In the genomic region with DNA sequence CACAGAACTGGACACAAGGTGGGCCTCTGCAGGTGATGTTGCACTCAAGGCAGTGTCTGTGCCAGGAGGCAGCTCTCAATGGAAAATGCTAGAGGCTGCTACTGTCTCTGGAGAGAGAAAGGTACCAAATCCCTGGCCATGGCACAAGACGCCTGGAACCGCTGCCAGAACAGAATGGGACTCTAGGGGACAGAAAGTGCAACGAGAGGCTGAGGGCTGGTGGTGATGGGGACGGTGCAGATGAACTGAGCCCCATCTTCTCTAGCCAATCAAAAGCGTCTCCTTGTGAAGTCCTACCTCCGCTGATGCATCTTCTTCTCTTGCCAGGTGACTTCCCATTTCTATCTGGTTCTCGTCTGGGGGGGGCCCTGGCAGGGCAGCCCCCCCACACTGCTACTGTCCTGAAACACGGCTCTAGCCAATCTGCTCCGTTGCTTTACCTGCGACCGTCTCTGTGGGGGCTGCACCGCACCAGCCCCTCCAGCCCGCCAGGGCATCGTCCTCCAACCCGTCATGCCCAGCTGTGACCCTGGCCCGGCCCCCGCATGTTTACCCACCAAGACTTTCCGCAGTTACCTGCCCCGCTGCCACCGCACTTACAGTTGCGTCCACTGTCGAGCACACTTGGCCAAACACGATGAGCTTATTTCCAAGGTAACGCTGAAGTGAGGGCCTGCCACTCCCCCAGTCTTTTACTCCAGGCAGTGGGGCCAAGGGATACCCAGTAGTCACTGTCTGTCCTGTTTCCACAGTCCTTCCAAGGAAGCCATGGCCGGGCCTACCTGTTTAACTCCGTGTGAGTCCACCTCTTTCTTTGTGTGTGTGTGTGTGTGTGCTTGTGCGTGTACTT, we compare ENCODE assay signal across 8 mouse cellular contexts. TPM values are rescaled to one million over a fixed set of nuclear protein-coding genes. Genes with fewer than 3 reads are reported as not detected.
DNase-seq lines count a peak whose midpoint lies in the region; ATAC-seq and TF ChIP-seq lines count a peak whose summit lies in the region.

No protein-coding gene starts in this region.

- H3K4me3 ChIP-seq in heart, embryonic 13.5 days: peak overlapping the region; percentile 58
- H3K4me3 ChIP-seq in bone marrow, adult 2 months (replicated peaks; ENCODE audit: control insufficient read depth, low read depth, low read length): peak overlapping the region; percentile 57
- peak overlapping the region; percentile 69 for H3K4me3 ChIP-seq in forebrain, embryonic 10.5 days
- peak overlapping the region; percentile 76 for H3K4me3 ChIP-seq in liver, embryonic 13.5 days (replicated peaks)

- H3K27ac ChIP-seq in heart, embryonic 13.5 days (replicated peaks): peak overlapping the region; percentile 72
- H3K27ac ChIP-seq in bone marrow, adult 2 months (ENCODE audit: control insufficient read depth, insufficient read depth, low read depth, low read length, poor library complexity): peak overlapping the region; percentile 75
- peak overlapping the region; percentile 99 for H3K27ac ChIP-seq in forebrain, embryonic 10.5 days
- H3K27ac ChIP-seq in liver, embryonic 13.5 days: peak overlapping the region; percentile 100

- DNase-seq in heart, adult 18-20 months: no peak
- peak; percentile 49 for DNase-seq in forebrain, embryonic 10.5 days (ENCODE audit: extremely low spot score, low spot score)
- DNase-seq in liver, embryonic 13.5 days: no peak
- peak; percentile 23 for DNase-seq in yolk sac, embryonic 10.5 days (ENCODE audit: low spot score)
- no peak for DNase-seq in layer of hippocampus, postnatal 14 days (ENCODE audit: low spot score in 2 of 2)
- DNase-seq in urinary bladder, postnatal 4 days (ENCODE audit: low spot score in 2 of 2): no peak

- H3K4me1 ChIP-seq in heart, embryonic 13.5 days: peaks cover 86% of the 10 kb centered on the region
- peaks cover 2% of the 10 kb centered on the region; the same call in 1 of the 2 replicates for H3K4me1 ChIP-seq in bone marrow, adult 2 months (ENCODE audit: control insufficient read depth, insufficient read depth, low read length)
- H3K4me1 ChIP-seq in forebrain, embryonic 10.5 days: peaks cover 86% of the 10 kb centered on the region
- H3K4me1 ChIP-seq in liver, embryonic 13.5 days (replicated peaks): peaks cover 98% of the 10 kb centered on the region

- peak overlapping the region; percentile 73 for H3K9ac ChIP-seq in heart, embryonic 13.5 days
- peak overlapping the region; percentile 90 for H3K9ac ChIP-seq in liver, embryonic 13.5 days

- WGBS in heart, embryonic 13.5 days: 8% methylated on average over 27 of the region's 27 CpGs
- 16% methylated on average over 27 of the region's 27 CpGs for WGBS in bone marrow, adult 2 months
- 7% methylated on average over 27 of the region's 27 CpGs for WGBS in forebrain, embryonic 10.5 days
- 13% methylated on average over 27 of the region's 27 CpGs for WGBS in liver, embryonic 13.5 days (ENCODE audit: insufficient replicate concordance)

- H3K4me2 ChIP-seq in heart, embryonic 13.5 days: peak overlapping the region; percentile 68
- peak overlapping the region; percentile 86 for H3K4me2 ChIP-seq in liver, embryonic 13.5 days

- no peak for TF ChIP-seq CTCF in bone marrow, adult 2 months (IDR thresholded peaks at IDR 0.05; ENCODE audit: control insufficient read depth, insufficient read depth, low read length)

- ATAC-seq in heart, embryonic 13.5 days (ENCODE audit: extremely low read depth, insufficient number of reproducible peaks, low FRiP score, low TSS enrichment): no peak
- no peak for ATAC-seq in liver, embryonic 13.5 days (ENCODE audit: low read depth)

- H3K36me3 ChIP-seq in heart, embryonic 13.5 days: peaks cover 16% of the 10 kb centered on the region
- peaks cover 18% of the 10 kb centered on the region for H3K36me3 ChIP-seq in forebrain, embryonic 10.5 days (replicated peaks)
- peaks cover 56% of the 10 kb centered on the region for H3K36me3 ChIP-seq in liver, embryonic 13.5 days

- no peak for TF ChIP-seq POLR2A in bone marrow, adult 2 months (IDR thresholded peaks at IDR 0.05; ENCODE audit: borderline replicate concordance, control insufficient read depth, low read depth, low read length)

- peaks cover 11% of the 10 kb centered on the region for H3K27me3 ChIP-seq in heart, embryonic 13.5 days (replicated peaks)
- H3K27me3 ChIP-seq in forebrain, embryonic 10.5 days (ENCODE audit: poor library complexity, severe bottlenecking): no peaks in the 10 kb centered on the region
- peaks cover 17% of the 10 kb centered on the region for H3K27me3 ChIP-seq in liver, embryonic 13.5 days

- H3K9me3 ChIP-seq in heart, embryonic 13.5 days: no peaks in the 10 kb centered on the region
- H3K9me3 ChIP-seq in forebrain, embryonic 10.5 days: no peaks in the 10 kb centered on the region
- H3K9me3 ChIP-seq in liver, embryonic 13.5 days (replicated peaks): no peaks in the 10 kb centered on the region

RNA-seq across cellular contexts. Expression of a gene that starts 2.7 kb away (rescaled TPM):
- 7.3 and 8.4 TPM in 2 replicates for polyA plus RNA-seq in heart, embryonic 13.5 days (2015; fragmentation: Nextera tagmentation; extraction: Ambion mirVana)
- total RNA-seq in heart, adult 18-20 months (2021): under 1 TPM; 0.20 to 0.23 TPM
- 172 and 242 TPM in 2 replicates for polyA plus RNA-seq in bone marrow, adult 2 months (2011; ENCODE audit: insufficient read depth, insufficient read length, low replicate concordance, missing spikeins)
- polyA plus RNA-seq in forebrain, embryonic 10.5 days (2016; fragmentation: Nextera tagmentation; extraction: Ambion mirVana): 6.4 and 8.2 TPM in 2 replicates
- 57.8 and 64.2 TPM in 2 replicates for polyA plus RNA-seq in liver, embryonic 13.5 days (2015; fragmentation: Nextera tagmentation; extraction: Ambion mirVana)
- total RNA-seq in layer of hippocampus, postnatal 14 days (2021): 10 to 100 TPM; 33.1 to 39.8 TPM

RNA-seq across cellular contexts. Expression of a gene that starts 6.9 kb away (rescaled TPM):
- 5.7 and 6.5 TPM in 2 replicates for polyA plus RNA-seq in heart, embryonic 13.5 days (2015; fragmentation: Nextera tagmentation; extraction: Ambion mirVana)
- total RNA-seq in heart, adult 18-20 months (2021): 1 to 10 TPM in 1 of 2 experiments, under 1 TPM in 1; 0.98 to 1.7 TPM
- polyA plus RNA-seq in bone marrow, adult 2 months (2011; ENCODE audit: insufficient read depth, insufficient read length, low replicate concordance, missing spikeins): not detected in 2 replicates
- polyA plus RNA-seq in forebrain, embryonic 10.5 days (2016; fragmentation: Nextera tagmentation; extraction: Ambion mirVana): 8.5 and 8.8 TPM in 2 replicates
- 1.5 and 2.2 TPM in 2 replicates for polyA plus RNA-seq in liver, embryonic 13.5 days (2015; fragmentation: Nextera tagmentation; extraction: Ambion mirVana)
- total RNA-seq in layer of hippocampus, postnatal 14 days (2021): 1 to 10 TPM; 2.6 to 3.7 TPM

RNA-seq across cellular contexts. Expression of a gene that starts 9.4 kb away (rescaled TPM):
- polyA plus RNA-seq in heart, embryonic 13.5 days (2015; fragmentation: Nextera tagmentation; extraction: Ambion mirVana): 16.4 and 18.5 TPM in 2 replicates
- total RNA-seq in heart, adult 18-20 months (2021): 1 to 10 TPM; 4.3 to 4.4 TPM
- 17.4 and 25.1 TPM in 2 replicates for polyA plus RNA-seq in bone marrow, adult 2 months (2011; ENCODE audit: insufficient read depth, insufficient read length, low replicate concordance, missing spikeins)
- polyA plus RNA-seq in forebrain, embryonic 10.5 days (2016; fragmentation: Nextera tagmentation; extraction: Ambion mirVana): 53.6 and 56.8 TPM in 2 replicates
- polyA plus RNA-seq in liver, embryonic 13.5 days (2015; fragmentation: Nextera tagmentation; extraction: Ambion mirVana): 60.3 and 69.1 TPM in 2 replicates
- total RNA-seq in layer of hippocampus, postnatal 14 days (2021): 1 to 10 TPM; 6.7 TPM

RNA-seq across cellular contexts. Expression of a gene that starts 21.6 kb away (rescaled TPM):
- polyA plus RNA-seq in heart, embryonic 13.5 days (2015; fragmentation: Nextera tagmentation; extraction: Ambion mirVana): 20.8 and 21.9 TPM in 2 replicates
- 10 to 100 TPM; 63.2 to 64.3 TPM for total RNA-seq in heart, adult 18-20 months (2021)
- polyA plus RNA-seq in bone marrow, adult 2 months (2011; ENCODE audit: insufficient read depth, insufficient read length, low replicate concordance, missing spikeins): 10.8 and 14.6 TPM in 2 replicates
- polyA plus RNA-seq in forebrain, embryonic 10.5 days (2016; fragmentation: Nextera tagmentation; extraction: Ambion mirVana): 28.4 and 29.5 TPM in 2 replicates
- 15.8 and 22.4 TPM in 2 replicates for polyA plus RNA-seq in liver, embryonic 13.5 days (2015; fragmentation: Nextera tagmentation; extraction: Ambion mirVana)
- 10 to 100 TPM; 36.6 to 37.8 TPM for total RNA-seq in layer of hippocampus, postnatal 14 days (2021)

RNA-seq across cellular contexts. Expression of a gene that starts 38.7 kb away (rescaled TPM):
- polyA plus RNA-seq in heart, embryonic 13.5 days (2015; fragmentation: Nextera tagmentation; extraction: Ambion mirVana): 38.8 and 40.2 TPM in 2 replicates
- 10 to 100 TPM; 64.0 to 71.6 TPM for total RNA-seq in heart, adult 18-20 months (2021)
- 29.0 and 29.7 TPM in 2 replicates for polyA plus RNA-seq in bone marrow, adult 2 months (2011; ENCODE audit: insufficient read depth, insufficient read length, low replicate concordance, missing spikeins)
- 22.7 and 23.2 TPM in 2 replicates for polyA plus RNA-seq in forebrain, embryonic 10.5 days (2016; fragmentation: Nextera tagmentation; extraction: Ambion mirVana)
- polyA plus RNA-seq in liver, embryonic 13.5 days (2015; fragmentation: Nextera tagmentation; extraction: Ambion mirVana): 34.0 and 39.6 TPM in 2 replicates
- 10 to 100 TPM in 1 of 2 experiments, 1 to 10 TPM in 1; 6.8 to 10.6 TPM for total RNA-seq in layer of hippocampus, postnatal 14 days (2021)

Comparison
In these comparisons a context has a peak if more than half of its experiments do, and no peak if none do; other contexts are left out.
1. DNase-seq: peak in forebrain, embryonic 10.5 days (single experiment) and yolk sac, embryonic 10.5 days (single experiment); none in heart, adult 18-20 months (0 of 2), liver, embryonic 13.5 days (single experiment), layer of hippocampus, postnatal 14 days (0 of 2) and urinary bladder, postnatal 4 days (0 of 2).
2. Peak in every context shown above with its lines, with median percentiles within 50 percentile points of each other: H3K27ac ChIP-seq and H3K4me3 ChIP-seq.